Mouse (Mus musculus): ENCODE measurements at regions not wholly inside any gene's neighbourhood (a gene's known extent, or its start where the extent isn't known, plus 50 kb on each side); places are given as distances from the start of the nearest gene placed in this dataset.

DNA sequence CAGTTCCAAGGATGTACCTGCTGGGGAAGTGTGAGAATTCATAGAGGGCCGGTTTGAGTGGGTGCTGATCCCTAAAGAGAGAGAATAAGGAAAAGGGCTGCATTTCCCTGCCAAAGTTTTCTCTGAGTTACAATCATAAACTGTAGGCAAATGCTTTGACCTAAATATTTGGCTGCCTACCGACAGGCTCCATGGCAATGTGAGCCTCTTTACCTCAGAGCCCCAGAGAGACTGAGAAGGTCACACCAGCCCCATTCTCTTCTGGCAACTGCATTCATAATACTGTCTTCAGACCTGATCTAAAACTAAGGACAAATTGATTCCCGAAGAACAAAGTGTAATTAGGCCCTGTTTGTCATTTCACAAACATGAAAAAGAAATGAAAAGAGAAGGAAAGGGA, 184.4 kb downstream of the S1pr1 start:
- no peak for TF ChIP-seq CHD2 (IDR thresholded peaks at IDR 0.05; ENCODE audit: low read depth, low read length)
- no peak for TF ChIP-seq MAFK (IDR thresholded peaks at IDR 0.05; ENCODE audit: insufficient read depth, low read depth, low read length)
- TF ChIP-seq HCFC1 (IDR thresholded peaks at IDR 0.05; ENCODE audit: borderline replicate concordance, insufficient read depth, low read length), result no peak
